Mouse (Mus musculus): ENCODE measurements around the gene Psma3.
A peak's percentile ranks its signal among the peaks of the same experiment; 100 is the strongest.

Gene Psma3

DNA sequence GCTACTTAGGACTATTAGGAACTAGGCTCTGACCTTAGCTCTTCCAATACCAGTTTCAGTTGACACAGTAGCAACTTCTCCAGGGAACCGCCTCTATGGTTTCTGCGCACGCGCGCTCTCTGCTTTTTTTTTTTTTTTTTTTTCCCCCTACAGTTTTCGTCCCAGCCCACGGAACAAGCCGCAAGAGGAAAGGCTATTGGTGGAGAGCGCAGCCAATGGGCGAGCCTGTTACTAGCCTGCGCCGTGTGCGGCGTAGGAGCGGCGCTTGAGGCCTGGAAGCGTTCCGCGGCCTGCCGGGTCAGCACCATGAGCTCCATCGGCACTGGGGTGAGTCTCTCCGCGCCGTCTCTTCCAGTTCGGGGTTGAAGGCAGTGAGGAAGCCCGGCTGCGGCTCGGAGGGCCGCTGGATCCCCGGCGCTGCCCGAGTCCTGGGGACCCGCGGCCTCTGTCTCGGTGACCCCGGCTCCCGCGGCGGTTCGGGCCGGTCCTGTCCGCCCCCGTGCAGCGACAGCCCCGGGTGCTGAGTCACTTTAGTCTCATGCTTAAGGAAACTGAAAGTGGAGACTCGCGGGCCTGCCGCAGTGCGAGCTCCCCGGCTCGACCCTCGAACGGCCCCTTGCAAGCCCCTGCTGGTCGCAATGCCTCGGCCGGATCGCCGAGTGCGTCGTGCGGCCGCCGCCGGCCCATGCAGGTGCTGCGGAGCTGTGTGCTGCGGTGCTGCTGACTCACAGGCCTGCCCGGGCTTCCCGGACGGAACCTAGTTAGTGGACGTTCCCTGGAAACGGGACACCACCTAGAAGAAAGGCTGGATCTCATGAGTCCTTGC, at the start of gene Psma3:
Psma3 (plus strand) TSS at position 181 of the 826 bp plus-strand sequence.
- DNase-seq (ENCODE audit: low read depth, low spot score): peak; percentile 86

DNA sequence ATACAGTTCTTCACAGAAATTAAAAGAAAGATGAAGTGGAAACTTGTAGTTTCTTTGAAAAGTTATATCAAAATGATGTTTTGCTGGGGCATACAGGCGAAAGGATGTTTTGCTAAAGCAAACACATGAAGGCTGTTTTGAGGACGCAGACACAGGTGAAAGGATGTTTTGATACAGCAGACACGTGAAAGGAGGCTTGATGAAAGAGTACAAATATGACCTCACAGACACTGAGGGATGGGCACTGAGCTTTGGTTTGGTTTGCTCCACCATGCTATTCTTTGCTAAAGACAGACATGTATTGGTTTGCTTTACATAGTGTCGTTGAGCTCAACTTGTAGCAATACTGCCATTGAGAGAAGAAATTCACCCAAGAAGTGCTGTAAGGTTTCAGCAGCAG, 44.6 kb upstream of the Psma3 start:
- no peak for DNase-seq (ENCODE audit: low read depth, low spot score)

DNA sequence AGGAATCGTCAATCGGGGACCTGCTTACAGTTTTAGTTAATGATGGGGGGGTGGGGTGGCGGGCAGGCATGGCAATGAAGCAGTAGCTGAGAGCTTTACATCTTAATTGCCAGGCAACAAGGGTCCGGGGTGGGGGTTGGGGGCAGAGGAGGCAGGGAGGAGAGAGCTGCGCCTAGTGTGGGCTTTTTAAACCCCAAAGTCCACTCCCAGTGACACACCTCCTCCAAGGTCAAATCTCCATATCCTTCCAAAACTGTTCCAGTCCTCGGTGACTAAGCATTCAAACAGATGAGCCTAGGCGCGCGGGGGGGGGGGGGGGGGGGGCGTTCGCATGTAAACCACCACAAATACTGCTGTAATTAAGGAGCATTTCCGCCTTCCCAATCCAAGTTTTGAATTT, 37.3 kb upstream of the Psma3 start:
- DNase-seq (ENCODE audit: low read depth, low spot score): no peak

DNA sequence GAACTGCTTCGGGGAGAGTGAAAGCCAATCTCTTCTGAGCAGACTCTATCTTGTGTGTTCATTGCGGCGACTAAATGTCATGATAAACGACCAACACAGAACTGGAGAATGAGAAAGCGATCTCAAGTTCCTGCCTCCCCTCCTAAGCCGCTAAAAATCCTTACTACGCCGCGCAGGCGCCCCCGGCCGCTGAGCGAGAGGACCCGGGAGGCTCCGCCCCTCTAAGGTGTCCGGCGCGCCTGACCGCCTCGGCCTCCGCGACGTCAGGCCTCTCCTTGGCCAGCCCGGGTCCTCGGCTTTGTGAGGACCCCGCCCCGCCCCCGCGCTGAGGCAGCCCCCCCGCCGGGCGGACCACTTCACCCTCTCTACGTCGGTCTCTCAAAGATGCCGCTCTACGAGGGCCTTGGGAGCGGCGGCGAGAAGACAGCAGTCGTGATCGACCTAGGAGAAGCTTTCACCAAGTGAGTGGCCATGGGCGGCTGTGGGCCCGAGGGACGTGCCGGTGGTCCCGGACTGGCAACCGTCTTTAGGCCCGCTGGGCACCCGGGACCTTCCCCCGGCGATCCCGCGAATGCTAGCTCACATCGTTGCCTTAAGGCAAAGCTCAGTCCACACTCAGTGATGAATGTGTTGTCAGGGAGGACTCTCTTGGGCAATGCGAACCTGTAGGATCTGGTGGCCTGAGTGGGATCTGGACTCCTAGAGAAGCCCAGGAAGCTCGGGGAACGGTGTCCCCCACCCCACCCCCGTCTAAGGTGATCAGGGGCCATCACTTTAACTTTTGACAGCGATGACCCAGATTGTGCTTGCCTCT, 36.6 kb upstream of the Psma3 start, which contains the start of gene Actr10:
Actr10 (plus strand) TSS at position 287 of the 814 bp plus-strand sequence.
- DNase-seq (ENCODE audit: low read depth, low spot score): peak; percentile 89

DNA sequence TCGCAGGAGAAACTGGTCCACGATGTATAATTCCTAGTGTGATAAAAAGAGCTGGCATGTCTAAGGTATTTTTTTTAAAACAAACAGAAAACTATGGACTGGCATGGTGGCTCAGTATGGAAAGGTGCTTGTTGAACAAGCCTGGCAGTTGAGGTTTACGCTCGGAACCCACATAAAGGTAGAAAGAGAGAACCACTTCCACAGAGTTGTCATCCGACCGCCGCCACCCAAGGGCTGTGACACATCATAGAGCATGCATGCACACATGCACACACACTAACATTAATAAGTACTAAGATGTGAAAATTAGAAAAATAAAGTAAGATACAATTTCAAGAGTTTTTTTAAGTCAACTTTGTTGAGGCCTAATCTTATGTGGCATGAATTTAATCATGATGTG, 33.6 kb upstream of the Psma3 start:
- no peak for DNase-seq (ENCODE audit: low read depth, low spot score)

DNA sequence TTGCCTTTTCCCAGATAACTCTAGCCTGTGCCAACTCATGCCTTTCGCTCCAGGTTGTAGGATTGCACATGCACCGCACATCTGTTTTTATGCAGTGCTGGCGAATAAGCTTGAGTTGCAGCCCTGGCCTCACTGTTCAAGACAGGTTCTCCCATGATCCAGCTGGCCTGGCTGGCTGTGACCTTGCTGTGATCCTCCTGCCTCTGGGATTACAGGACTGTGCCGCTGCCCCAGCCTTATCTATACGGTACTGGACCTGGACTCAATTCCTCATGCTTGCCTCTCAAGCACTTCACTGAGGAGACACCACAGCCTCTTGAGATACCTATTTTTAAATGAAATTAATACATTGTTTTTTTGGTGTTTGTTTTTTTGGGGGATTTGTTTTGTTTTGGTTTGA, 30.2 kb upstream of the Psma3 start:
- DNase-seq (ENCODE audit: low read depth, low spot score): no peak

DNA sequence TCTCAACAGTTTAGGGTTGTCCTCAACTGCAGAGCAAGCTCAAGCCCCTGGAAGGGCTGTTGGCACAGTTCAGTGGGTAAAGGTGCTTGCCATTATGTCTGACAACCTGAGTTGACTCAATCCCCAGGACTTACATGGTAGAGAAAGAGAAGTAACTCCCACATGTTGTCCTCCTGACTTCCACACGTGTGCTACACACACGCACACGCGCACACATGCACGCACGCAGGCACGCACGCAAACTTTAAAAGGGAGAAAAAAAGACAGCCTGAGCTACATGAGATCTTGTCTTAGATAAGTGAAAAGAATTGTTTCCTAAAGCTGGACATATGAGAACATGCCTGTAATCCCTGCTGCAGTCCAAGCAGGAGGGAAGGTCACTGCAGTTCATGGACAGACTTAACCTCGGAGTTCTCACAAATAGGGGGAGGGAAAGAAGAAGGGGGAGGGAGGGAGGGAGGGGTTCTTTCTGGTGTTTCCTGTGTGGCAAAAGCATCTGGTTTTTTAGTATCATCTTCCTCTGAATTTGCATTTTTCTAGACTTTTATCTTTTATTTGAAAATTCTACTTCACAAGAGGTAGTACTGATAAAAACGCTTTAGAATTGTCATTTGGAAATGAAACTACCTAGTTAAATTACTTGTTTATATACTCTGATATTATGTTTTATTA, 27.7 kb upstream of the Psma3 start:
- no peak for DNase-seq (ENCODE audit: low read depth, low spot score)

DNA sequence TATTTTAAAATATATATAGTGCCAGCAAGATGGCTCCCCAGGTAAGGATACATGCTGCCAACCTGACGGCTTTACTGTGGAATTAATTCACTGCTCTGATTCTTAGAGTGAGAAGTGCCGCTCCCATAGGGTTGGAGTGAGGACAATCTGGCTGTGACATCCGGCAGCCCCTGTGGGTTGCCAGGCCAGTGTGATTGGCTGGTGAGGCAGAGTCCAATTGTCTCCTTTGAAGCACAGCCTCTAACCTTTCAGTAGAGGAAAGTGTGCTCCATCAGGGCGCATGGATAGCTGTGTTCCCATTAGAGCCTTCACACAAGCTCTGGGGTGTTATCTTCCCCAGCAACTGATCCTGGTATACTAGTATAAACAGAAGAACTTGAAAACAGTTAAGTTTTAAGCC, 15.8 kb upstream of the Psma3 start:
- no peak for DNase-seq (ENCODE audit: low read depth, low spot score)

DNA sequence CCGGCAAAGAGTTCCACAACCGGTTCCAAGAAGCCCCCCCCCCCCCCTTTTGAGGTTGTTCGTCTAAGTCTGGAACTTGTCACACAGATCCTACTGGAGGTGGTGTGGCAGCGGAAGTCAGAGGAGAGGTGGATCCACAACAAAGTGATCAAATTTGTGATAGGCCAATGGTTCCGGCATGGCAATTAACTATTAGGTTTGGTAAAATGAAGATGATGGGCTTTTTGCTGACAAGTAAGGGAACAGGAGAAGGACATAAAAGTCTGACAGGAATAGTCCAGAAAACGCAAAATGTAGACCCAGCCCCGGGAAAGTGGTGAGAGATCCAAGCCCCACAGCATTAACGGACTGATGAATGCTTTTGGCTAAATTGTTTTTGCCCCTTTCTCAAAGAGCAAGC, 6.8 kb upstream of the Psma3 start:
- DNase-seq (ENCODE audit: low read depth, low spot score): no peak

DNA sequence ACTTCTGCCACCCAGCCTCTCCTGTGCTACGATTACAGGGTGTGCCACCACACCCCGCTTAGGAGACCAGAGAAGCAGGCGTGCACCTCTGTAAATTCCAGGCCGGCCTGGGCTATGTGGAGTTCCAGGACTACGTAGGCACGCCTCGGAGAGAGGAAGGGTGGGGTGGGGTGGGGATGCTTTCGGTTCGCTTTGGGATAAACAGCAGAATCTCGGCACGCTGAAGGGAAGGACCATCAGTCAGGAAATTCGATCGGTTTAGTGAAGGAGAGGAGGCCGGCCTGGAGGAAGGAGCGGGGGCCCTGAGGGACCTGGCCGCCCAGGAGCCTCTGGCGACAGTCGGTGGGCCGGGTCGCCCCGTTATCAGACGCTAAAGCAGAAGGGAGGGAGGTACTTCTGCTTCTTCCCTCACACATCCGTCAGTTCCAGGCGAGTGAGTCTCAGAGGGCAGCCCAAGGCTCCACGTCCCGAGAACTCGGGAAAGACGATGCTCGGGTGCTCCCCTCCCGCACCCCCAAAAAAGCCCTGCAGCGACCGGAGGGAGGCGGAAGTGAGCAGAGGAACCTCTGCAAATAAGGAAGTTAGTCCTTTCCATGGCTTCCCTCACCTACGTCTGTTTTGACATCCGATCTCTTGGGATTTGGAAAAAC, 6.2 kb upstream of the Psma3 start:
- DNase-seq (ENCODE audit: low read depth, low spot score): peak; percentile 48

DNA sequence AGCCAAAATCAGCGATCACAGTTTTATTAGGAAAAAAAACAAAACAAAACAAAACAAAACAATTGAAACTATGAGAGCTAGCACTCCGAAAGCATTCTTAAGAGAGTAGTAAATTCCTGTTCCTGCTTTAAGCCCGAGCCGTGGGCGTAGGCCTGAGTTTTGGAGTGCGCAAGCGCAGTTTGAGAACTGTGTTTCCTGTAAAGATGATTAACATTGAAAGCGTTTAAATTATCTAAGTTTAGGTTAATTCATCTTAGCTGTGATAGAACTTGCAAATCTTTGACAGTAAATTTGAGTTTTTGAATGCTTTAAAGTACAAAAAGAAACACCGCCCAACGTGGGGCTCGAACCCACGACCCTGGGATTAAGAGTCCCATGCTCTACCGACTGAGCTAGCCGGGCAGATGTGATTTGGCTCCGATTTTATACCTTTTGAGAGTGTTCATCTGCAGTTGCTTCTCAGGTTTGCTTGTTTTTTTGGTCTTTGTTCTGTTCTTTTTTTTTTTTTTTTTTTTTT, 5.6 kb upstream of the Psma3 start:
- no peak for DNase-seq (ENCODE audit: low read depth, low spot score)

DNA sequence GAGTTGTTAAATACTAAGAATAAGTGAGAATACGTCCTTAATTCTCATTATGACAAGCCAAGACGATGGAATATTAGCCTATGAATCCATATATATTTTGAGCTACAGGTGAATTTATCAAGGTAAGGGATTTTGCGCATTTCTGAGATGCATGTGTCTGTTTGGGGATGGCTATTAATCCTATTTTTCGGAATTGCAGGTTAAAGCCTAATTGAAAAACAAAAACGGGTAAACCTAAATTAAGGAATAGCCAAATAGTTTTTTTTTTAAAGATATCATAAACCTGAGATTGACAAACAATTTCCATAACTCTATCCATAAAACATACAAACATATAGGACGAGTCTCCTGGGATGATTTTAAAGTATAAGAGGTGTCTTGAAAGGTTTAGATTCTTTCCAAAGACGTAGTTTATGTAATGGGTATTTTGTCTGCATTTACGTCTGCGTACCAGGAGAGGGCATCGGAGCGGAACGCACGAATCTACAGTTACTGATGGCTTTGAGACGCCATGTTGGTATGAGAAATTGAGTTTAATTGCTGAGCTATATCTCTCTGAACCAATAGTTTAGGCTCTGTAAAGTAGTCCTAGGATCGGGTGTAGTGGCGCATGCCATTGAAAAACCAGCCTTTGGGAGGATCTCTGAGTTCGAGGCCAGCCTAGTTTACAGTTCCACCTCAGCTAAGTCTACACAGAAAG, 4.8 kb upstream of the Psma3 start:
- no peak for DNase-seq (ENCODE audit: low read depth, low spot score)

DNA sequence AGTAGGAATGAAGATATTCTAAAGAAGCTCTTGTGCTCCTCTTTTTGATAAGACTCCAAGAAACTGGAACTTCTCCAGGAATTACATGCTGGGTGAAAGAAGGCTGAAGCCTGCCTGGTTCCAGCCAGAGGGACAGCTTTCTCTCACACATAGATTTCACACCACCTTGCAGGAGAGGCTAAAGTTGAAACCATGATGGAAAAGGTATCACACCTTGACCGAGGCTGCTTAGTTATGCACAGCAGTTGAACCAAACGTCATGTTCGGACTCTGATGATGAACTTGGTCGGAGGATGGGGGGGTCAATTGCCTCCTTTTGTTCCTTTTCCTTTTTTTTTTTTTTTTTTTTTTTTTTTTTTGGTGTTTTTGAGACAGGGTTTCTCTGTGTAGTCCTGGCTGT, 590 bp upstream of the Psma3 start:
- DNase-seq (ENCODE audit: low read depth, low spot score): no peak

DNA sequence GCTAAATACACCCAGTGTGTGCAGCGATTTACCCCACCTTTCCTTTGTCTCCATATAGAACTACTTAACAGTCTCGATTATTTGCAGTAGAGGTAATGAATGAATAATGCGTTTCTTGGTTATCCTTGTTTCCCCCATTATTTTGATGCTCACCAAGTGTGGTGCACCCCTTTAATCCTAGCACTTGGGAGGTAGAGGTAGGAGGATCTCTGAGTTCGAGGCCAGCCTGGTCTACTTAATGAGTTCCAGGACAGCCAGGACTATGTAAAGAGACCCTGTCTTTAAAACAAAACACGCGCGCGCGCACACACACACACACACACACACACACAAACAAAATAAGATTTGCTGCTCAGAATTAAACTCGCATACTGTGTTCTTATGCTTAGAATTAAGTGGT, 985 bp downstream of the Psma3 start:
- DNase-seq (ENCODE audit: low read depth, low spot score): no peak

DNA sequence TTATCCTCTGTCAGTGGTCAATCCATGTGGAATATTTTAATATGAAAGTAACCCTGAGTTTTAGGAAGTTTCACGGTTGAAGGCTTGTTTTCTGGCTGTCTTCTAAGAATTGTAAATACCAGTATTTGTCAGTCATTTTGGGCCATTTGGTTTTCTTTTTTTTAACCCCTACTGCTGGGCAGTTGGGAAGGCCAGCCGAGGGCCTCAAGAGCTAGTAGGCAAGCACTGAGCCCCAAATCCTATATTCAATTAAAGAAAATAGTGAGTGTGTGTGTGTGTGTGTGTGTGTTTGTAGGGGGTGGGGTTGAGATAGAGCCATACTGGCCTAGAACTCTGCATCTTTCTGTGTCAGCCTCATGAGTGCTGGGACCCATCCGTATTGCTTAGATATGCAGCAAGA, 1.5 kb downstream of the Psma3 start:
- no peak for DNase-seq (ENCODE audit: low read depth, low spot score)

DNA sequence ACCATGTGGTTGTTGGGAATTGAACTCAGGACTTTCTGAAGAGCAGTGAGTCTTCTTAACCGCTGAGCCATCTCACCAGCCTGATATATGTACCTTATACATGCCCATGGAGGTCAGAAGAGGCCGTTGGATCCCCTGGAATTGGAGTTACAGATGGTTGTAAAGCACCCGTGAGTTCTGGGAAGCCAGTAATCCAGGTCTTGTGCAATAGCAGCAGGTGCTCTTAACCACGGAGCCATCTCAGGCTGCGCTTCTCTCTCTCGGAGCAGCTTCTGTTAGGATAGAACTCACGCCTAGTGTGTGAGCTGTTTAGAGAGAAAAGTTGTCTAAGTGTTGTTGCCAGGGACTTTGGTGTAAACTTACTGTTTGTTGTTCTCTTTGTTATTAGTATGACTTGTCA, 3.9 kb downstream of the Psma3 start:
- no peak for DNase-seq (ENCODE audit: low read depth, low spot score)

DNA sequence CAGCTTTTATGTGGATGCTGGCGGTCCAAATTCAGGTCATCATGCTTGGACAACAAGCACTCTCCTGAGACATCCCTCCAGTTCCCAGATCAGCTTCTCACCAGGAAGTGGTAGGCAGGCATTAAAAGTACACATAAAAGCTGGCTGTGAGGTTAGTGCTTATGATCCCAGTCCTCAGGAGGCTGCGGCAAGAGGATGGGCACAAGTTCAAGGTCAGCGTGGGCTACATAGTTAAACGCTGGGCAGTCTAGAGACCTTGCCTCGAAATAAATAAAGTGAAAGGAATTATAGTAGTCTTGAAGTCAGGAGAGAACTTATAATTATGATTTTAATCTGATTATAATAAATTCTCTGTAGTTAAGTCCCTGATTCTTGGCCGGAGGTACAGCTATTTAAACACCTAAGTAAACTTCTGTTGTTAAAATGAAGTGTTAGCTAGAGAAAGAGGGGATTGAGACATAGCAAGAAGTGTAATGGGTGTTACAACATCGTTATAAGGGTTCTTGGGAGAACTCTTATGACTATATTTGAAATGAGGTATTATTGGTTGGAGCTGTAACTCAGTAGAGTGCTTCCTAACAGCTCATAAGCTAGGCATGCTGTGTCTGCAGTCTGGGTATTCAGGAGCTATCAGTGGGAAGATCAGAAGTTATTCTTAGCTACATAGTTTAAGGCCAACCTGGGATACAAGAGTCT, 10.6 kb downstream of the Psma3 start:
- no peak for DNase-seq (ENCODE audit: low read depth, low spot score)

DNA sequence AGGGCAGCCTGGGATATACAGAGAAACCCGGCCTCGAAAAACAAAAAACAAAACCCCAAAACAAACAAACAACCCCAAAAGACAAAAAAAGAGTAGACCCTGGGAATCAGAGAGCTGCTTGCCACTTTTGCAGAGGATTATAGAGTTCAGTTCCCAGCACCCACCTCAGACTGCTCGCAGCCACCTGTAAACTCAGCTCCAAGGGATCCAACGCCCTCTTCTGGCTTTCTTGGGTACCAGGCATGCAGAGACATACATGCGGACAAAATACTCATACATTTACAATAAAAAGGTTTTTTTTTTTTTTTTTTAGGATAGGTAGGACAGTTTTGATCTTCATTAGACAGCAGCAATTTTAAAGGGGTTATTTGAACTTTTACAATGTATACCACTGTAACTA, 22.8 kb downstream of the Psma3 start:
- no peak for DNase-seq (ENCODE audit: low read depth, low spot score)

DNA sequence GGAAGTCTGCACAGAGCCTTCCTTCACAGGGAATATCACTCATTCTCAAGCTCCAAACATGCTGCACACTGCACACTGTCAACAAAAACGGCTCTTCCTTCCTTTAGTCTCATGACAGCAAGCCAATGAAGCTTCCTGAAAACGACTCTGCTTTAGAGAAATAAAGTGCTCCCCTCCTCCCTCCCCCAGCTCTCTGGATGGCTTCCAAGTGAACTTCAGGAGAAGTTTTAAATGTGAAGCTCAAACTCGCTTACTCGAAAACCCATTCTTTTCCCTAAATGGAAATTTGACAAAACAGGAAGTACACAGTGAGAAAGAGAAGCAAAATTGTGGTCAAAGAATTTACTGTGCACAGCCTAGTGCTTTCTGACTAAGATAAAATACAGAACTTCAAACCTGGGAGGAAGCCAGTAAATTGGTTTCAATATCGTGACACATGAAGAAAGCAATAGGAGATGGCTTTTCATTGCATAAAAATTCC, 25.0 kb downstream of the Psma3 start:
- no peak for DNase-seq (ENCODE audit: low read depth, low spot score)

DNA sequence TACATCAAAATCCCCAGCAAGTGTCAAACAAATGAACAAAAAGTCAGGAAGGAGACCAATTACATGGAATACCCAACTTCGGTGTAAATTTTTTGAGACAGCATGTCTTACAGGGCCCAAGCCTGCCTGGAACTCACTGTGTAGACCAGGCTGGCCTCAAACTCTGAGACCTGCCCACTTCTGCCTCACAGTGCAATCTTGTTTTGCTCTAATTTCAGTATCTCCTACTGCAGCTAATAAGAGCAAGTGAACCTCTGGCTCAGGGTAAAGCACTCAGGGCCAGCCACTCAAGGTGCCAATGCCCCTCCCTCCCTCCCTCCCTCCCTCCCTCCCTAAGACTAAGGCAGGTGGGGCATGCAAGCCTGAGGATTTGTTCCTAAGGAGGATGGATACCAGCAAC, 25.9 kb downstream of the Psma3 start:
- no peak for DNase-seq (ENCODE audit: low read depth, low spot score)

Data from retina, adult 2 months (tissue).